Mouse (Mus musculus): ENCODE measurements around the gene Tcf7.
"Not testable (repeated sequence)": the region's sequence is repeated elsewhere in the genome, so short reads cannot be mapped to it uniquely, and the experiment has no call there.

Tcf7 gene

GRCm38 (mm10) chr11:52223968-52224682 is 58.7 kb downstream of the Tcf7 start:
- DNase-seq, result no peak

GRCm38 (mm10) chr11:52222891-52223290 is 59.9 kb downstream of the Tcf7 start:
- no peak for DNase-seq

- not testable (repeated sequence) for DNase-seq
Measured at GRCm38 (mm10) chr11:52221921-52222320, 60.9 kb downstream of the Tcf7 start.

GRCm38 (mm10) chr11:52220282-52220681 is 62.5 kb downstream of the Tcf7 start:
- DNase-seq, result peak; percentile 59

GRCm38 (mm10) chr11:52213887-52214286 is 68.9 kb downstream of the Tcf7 start, which contains the start of gene Olfr1371:
Olfr1371 (minus strand) TSS chr11:52213987.
- no peak for DNase-seq
